Mouse (Mus musculus) C2C12 (cell line): ENCODE data around the gene Phlda2.

ENCODE experiments used
- CEBPB ChIP-seq: IDR thresholded peaks from one replicate; pipeline ENCODE4 v1.6.1; 2011; ENCODE audit warnings: low read depth, mild to moderate bottlenecking, control low read depth, moderate library complexity
- CTCF ChIP-seq: IDR thresholded peaks from one replicate; pipeline ENCODE4 v1.5.1; 2011; ENCODE audit not compliant: control insufficient read depth, insufficient read depth, insufficient read length
- MAX ChIP-seq: IDR thresholded peaks from one replicate; pipeline ENCODE4 v1.6.1; 2011; ENCODE audit warnings: mild to moderate bottlenecking, control low read depth

- TF ChIP-seq CTCF (no peak), CEBPB (no peak), MAX (no peak)
These were observed 9.3 kb downstream of the Phlda2 start for GRCm38 (mm10) chr7:143493616-143494126.
